Mouse (Mus musculus): Measurements from ENCODE around the gene Zfp326.

The Zfp326 gene

DNA sequence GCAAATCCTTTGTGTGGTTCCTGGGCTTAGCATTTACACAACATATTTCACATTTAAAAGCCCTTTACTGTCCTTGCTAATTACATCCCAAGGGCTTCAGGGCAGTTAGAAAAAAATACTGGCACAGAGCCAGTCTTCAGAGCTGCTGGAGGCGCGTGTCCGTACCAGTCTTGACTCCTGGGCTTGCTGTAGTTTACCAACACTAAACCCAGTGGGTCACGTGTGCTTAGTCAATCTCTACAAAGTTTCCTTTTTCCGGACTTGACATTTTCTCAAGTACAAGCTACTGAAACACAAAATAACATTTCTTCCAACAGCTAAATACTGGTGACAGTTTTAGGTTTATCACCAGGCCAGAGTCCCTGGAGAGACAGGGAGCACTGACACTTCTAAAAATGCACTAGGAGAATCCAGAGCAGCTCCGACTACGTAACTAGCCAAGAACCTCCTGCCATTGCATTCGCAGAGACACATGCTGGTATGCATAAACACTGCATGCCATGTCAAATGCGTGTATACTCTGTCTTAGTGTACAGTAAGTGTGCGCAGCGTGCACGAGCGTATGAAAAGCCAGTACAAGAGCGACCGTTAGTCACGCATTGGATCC, 8.4 kb upstream of the Zfp326 start:
- DNase-seq: peak in 1 of 2 experiments; percentile 51

DNA sequence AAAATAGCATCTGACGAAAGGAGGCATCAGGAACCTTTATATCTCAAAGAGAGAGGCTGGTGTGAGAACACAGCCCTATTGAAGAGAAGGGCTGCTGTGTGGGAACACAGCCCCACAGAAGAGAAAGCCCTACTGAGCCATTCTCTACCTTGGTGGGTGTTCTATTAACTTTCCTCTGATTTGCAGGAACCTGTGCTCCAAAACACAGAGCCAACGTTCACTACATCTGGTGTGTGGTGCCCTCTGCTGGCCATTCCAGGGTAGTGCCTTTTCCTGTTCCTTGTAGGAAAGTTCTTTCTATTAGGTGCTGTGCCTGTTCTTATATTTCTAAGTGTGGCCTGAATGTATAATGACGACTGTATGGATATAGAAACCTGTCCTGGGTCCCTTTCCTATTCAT, 7.8 kb upstream of the Zfp326 start:
- DNase-seq: peak; percentile 79 to 85

DNA sequence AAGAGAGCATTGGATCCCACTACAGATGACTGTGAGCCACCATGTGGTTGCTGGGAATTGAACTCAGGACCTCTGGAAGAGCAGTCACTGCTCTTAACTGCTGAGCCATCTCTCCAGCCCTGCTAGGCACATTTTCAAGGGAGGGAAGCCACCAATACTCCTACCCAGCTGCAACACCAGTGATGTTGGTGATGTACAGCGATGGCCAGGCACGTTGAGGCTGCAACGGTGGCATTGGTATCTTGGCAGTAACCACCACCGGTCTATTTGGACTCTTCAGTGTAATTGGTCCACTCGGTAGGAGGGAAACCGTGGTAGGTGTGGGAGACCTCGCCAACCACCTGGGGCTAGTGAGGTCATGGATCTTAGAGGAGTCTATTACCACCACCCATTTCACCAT, 6.6 kb upstream of the Zfp326 start:
- no peak for DNase-seq

DNA sequence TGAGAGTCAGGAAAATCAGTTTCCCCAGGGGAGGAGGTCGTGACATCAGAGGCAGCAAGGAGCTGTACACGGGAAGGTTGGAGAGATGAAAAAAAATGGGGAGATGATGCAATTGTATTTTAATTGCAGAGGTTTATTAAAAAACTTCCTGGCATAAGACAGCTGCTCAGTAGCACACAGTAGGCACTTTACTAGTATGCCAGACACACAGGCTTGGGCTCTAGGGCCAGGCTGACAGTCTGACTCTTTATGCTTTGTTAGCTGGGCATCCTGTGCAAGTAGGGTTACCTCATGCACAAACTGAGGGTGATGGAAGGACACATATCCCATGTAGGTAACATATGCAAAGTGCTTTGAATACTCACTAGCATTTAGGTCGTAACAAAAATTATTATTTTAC, 5.2 kb upstream of the Zfp326 start:
- DNase-seq: no peak

DNA sequence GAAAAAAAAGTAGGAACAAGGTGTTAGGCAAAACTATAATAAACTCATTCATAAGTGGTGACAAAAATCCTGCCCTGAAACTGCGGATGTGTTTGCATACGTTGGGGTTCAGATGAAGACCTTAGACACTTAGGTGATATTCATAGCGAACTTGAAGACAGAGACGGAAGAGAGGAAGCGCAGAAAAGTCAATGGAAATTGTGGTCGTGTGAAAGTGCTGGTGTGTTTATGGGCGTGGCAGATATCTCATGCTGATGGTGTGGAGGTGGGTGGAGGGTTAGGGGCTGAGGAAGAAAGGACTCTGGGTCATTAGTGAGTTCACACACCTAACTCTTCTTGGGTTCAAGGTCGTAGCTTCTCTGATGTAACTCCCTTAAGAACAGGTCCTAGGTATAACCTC, 4.2 kb upstream of the Zfp326 start:
- DNase-seq: no peak

DNA sequence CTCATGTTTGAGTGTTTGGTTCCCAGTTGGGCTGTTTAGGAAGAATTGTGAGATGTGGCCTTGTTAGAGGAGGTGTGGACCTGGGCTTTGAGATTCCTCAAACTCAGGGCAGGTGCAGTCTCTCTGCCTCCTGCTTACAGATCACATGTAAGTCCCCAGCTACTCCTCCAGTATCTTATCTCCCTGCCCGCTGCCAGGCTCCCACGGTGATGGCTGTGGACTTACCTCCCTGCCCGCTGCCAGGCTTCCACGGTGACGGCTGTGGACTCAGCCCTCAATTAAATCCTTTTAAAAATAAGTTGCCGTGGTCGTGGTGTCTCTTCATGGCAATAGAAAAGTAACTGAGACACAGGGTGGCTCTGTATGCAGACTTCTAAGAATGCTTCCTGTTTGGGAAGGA, 3.4 kb upstream of the Zfp326 start:
- DNase-seq: no peak

DNA sequence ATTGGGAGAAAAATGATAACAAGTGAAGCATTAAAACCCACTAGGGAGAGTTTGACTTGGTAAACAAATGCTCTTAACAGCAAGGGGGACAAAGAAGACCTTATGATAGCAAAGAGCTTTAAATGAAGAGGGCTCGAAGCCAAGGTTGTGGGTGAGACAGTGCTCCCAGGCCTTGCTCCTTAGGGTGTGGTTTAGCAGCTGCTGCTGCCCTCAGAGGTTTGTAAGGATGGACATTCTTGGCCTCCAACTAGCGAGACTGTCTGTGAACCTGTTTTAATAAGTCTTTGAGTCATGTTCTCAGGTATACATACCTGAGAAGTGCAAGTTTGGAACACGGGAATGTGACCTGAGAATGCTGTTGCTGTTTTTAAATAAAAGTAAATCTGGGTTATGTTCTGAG, 2.6 kb upstream of the Zfp326 start:
- DNase-seq: no peak

DNA sequence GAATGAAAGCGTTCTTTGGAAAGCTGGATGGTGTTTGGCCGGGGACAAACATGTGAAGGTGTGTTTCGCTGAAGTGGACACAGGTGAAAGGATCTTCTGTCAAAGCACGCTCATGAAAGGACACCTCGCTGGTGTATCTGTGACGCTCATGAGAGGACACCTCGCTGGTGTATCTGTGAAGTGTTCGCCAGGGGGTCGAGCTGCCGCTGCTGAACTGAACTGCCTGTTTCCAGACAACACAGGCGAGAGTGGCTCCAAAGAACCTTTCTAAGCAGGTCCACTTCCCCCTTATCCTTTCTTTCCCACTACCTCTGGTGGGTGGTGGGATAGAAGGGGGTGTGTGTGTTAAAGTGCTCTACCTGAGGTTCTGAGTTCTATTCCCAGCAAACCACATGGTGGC, 1.9 kb upstream of the Zfp326 start:
- DNase-seq: no peak

DNA sequence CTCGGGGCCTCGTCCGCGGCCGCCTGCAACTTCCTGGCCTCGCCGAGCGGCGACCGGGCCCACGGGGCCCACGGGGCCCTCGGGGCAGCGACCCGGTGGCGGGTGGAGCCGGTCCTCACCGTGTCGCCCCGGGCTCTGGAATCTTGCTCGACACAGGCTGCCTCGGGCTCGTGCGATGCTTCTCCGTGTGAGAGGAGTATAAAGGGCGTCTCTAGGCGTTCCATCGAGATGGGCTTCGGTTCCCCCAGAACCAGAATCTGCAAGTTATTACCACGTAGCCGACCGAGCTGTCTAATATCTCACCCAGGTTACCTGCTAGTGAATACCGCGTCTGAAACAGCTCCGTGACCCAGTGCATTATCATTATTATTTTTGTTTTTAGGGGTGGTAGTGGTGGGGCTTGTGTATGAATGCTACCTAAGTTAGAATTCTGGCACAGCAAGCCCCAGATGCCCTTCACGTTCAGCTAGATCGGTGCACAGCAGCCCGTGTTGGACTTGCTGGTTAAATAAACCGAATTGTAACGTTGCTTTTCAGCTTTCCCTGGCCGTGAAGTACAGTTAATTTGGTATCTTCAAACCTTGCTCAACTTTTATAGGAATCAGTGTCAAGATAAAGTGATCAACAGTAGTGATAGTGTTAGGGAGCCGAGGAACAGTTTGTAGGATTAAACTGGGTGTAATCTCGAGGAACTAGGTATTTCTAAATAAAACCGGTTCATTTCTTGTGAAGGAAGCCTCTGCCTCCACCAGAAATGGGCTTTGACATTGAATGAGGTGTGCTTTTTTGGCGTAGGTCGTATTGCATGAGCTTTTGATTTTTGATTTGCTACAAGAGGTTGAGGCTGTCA, 785 bp downstream of the Zfp326 start:
- DNase-seq: peak; percentile 21 to 24

DNA sequence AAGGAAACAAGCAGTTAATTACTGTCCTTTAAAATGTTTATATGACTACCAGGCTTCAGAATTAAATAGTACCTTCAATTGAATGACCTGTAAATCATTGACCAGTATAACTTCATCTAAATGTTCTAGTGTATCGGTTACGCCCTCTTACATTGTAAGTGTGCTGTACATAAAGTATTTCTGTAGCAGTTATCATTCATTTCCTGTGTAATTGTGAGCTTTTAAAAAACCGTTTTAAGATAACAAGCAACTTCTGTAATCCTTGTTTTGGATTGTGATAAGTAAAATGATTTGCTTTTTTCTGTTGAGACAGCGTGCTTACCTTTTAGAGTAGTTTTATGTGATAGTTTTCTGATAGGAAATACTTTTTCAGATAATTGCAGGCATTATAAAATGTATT, 11.0 kb downstream of the Zfp326 start:
- no peak for DNase-seq

DNA sequence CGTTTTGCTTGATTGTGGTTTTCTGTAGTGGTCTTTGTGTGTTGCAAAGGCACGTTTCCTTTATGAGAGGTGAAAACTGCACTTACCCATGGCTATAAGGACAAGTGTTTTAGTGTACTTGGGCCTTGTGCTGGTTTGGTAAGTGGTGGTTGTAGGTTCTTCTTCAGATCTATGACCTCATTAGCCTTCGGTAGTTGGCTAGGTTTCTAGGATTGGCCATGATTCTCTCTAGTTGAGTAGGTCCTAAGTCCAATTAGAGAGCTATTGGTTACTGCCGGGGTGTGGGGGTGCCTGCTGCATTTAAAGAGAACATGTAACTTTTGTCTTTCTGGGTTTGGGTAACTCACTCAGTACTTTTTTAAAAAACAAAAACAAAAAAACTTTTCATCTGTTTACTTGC, 21.8 kb downstream of the Zfp326 start:
- DNase-seq: no peak

DNA sequence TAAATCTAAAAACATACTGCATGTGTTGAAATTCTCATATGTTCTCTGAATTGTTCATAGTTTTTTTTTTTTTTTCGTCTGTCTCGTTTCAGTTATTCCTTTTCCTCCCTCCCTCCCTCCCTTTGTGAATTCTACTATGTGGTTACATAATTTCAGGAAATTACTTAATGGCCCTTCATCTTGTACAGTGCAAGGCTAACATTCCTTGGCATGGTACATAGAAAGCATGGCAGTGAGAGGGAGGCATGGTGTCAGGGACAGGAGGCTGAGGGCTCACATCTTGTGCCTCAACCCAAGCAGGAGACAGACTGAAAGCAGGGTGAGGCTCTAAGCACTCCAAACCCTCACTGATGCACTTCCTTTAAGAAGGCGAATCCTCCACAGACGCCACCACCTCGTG, 32.8 kb downstream of the Zfp326 start:
- peak; percentile 11 to 34 for DNase-seq

DNA sequence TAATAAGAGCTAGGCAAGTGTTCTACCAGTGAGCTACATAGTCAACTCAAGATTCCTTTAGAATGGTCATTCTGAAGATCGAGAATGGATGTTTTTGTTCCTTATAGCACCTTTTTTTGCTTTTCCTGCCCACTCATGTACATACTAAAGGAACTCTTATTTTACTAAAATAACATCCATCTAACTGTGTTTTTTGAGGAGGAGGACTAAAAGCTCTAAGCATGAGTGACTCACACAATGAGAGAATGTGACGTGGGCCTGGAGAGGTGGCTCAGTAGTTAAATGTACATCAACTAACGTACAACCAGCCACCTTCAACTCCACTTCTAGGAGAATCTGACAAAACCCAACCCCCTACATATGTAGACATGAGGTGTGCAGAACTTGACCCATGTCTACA, 33.3 kb downstream of the Zfp326 start:
- DNase-seq: no peak

DNA sequence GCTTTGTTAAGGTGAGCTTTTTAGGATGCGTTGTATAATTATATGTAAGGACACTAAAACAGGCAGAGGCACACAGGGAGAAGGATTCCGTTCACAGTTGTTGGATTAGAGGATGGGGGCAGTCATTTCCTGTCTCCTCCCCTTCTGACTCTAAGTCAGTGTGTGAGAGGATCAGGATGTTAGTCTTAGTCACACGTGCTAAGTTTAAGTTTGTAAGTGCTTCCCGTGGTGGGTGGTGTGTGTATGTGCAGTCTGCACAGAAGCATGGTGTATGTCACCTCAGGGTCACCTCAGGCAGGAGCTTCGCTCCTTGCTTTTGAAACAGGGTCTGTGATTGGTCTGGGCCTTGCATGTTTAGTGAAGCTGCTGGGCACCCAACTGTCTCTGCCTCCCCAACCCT, 35.1 kb downstream of the Zfp326 start:
- DNase-seq: no peak

DNA sequence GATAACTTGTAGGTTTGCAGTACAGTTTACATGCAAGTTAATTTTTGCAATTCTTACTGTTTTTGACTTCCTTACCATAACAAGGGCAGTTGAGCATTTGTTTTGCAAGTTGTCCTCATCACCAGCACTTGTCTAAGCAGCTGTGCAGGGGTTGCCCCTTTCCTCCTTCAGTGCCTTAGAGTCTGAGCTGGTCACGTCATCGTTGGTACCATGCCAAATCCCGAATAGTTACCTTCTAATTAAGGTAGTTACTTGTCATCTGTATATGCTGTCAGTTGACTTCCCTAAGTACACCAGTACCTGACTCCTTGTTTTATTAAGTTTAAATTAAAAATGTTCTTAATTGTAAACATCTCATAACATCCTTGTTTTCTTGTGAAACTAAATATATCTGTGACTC, 41.0 kb downstream of the Zfp326 start:
- no peak for DNase-seq

DNA sequence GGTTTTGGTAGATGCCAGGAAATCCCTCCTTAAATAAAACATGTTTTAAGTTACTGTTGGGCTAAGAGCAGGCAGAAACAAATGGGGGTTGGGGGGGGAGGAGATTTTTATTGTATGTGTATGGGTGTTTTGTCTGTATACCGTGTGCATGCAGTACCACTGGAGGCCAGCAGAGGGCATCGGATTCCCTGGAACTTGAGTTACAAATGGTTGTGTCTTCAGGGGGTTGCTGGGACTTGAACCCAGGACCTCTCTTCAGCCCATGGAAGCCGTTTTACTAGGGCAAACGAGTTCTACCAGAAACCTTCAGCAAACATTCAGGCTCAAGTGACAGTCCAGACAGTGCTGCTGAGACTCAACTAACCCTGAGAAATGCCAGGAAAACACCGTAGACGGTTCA, 41.9 kb downstream of the Zfp326 start:
- DNase-seq: no peak

DNA sequence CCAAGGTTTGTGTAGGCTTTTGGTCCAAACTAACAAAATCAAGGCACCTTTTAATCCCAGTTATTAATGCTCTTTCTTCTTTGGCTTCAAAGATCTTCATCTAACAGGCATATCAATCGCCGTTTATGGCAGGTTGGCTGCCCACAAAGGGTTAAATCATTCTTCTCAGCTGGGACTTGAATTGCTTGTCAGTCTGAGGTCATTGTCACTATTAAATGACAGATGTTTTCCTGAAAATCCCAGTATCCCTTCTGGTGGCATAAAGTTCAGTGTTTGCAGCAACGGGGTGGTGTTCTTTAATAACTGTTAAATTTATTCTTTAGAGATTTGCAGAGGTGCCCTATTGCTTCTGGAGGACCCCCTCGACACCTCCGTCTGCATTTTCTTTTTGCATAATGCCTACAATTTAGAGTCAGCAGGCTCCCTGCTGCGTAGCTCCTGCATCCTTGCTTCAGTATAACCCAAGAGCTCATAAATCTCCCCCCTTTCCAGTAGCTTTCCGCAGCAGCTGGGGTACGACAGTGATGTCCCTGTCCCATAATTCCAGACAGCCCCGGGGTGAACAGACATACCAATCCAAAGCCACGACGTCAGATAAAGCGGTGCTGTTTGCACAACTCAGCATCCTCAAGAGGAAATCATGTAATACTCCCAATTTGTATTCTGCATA, 46.6 kb downstream of the Zfp326 start:
- DNase-seq: no peak

DNA sequence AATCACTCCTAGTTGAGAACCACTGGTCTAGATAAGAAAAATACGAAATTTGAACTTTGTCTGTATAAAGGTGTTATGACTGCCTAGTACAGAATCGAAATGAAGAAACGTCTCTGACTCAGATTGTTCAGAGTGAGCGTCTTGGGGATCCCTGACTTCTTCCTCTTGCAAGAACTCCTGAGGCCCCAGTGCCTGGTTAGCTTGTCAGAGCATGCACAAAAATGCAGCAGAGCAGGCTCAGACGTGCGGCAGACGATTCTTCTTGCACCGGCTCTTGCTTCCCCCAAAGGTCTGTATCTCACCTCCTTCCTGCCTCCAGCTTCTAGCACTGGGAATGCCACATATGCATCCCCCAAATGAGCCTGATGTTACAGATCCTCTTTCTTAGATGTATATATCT, 48.0 kb downstream of the Zfp326 start:
- no peak for DNase-seq

DNA sequence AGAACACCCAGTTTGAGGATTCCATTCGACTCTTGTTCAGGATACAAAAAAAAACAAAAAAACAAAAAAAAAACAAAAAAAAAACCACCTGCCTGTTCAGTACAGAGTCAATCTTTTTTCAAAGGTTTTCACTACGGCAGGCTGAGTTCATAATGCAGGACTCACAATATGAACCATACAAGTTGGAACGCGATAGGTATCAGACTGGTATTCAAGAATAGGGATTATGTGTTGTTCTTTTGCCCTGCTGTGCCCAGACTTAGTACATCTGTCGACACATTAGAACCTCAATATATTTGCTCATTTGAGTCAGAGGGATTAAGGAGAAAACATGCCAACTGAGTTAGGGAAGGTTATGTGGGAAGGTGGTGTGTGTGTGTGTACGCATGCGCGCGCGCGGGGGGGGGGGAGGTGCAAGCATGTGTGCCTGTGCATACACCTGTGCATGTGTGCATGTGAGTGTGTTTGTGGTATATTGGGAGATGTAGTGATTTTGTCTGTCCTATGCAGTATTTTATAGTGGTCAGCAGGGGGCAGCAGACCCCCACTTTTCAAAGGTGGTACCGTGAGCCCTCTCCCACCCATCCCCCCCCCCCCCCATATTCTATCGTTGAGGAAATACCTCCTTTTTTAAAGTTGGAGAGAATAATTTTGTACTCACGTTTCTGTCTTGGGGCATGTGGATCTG, 49.3 kb downstream of the Zfp326 start:
- no peak for DNase-seq

DNA sequence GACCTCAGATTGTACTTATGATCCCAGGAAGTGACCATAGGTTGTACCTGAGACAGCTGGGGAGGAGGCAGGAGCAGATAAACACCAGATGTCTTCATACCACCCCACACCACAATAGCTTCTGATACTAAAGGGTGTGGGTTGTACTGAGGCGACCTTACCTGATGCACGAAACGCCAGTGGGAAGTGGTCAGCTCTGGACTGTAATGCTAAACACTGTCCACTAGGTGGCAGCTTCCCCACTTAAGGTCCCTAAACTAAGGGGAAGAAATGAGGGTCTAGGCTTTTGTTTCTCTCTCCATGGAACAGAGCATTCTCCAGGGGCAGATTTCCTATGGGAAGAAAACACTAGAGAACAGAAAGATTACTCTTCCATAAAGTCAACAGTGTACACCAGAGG, 53.9 kb downstream of the Zfp326 start:
- peak in 1 of 2 experiments; percentile 7 for DNase-seq

DNA sequence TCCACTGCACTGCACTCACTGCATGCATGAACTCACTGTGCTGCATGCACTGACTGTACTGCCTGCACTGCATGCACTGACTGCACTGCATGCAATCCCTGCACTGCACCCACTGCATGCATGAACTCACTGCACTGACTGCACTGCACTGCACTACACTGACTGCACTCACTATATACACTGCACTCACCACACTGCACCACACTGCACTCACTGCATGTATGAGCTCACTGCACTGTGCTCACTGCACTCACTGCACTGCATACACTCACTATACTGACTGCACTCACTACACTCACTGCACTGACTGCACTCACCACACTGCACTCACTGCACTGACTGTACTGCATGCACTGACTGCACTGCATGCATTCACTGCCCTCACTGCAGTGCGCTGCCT, 56.0 kb downstream of the Zfp326 start:
- no peak for DNase-seq

DNA sequence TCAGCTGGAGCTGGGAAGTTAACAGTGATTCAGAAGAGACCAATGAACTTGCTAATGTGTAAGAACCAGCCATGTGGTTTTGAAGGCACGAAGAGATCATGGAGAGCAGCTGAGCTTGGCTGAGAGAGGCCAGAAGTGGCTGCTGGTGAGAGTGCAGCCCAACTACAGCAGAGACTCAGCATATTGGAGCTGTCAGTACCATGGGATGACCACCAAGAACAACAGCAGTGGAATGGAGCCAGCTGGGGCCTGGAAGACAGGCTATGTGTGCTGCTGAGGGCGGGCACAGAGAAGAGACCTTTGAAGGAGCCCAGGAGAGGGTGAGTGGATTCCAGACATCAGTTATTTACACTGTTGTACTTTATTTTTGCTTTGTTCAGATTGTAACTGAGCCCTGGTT, 65.6 kb downstream of the Zfp326 start:
- no peak for DNase-seq
